Mouse (Mus musculus): Measurements from ENCODE around the gene Rasgrp3.

- TF ChIP-seq POLR2A (IDR thresholded peaks at IDR 0.05; ENCODE audit: borderline replicate concordance, low read depth, low read length) (no peak), CTCF (IDR thresholded peaks at IDR 0.05; ENCODE audit: low read depth, low read length) (no peak)
Measured at GRCm38 (mm10) chr17:75558041-75558440, 122.3 kb downstream of the Rasgrp3 start.
